Mouse (Mus musculus) liver, adult (tissue): Measurements from ENCODE around the gene Scaf8.

ENCODE experiments used
- GATA4 ChIP-seq: IDR thresholded peaks from 2 replicates; pipeline ENCODE4 v1.6.1; 2014; ENCODE audit warnings: mild to moderate bottlenecking, low read length; ENCODE audit not compliant: insufficient replicate concordance

Gene Scaf8

GRCm38 (mm10) chr17:3209581-3209980 is 94.8 kb downstream of the Scaf8 start:
- no peak for TF ChIP-seq GATA4

- no peak for TF ChIP-seq GATA4
Measured at GRCm38 (mm10) chr17:3210134-3210533, 95.4 kb downstream of the Scaf8 start.

- no peak for TF ChIP-seq GATA4
Measured at GRCm38 (mm10) chr17:3212105-3212504, 97.3 kb downstream of the Scaf8 start.

DNA sequence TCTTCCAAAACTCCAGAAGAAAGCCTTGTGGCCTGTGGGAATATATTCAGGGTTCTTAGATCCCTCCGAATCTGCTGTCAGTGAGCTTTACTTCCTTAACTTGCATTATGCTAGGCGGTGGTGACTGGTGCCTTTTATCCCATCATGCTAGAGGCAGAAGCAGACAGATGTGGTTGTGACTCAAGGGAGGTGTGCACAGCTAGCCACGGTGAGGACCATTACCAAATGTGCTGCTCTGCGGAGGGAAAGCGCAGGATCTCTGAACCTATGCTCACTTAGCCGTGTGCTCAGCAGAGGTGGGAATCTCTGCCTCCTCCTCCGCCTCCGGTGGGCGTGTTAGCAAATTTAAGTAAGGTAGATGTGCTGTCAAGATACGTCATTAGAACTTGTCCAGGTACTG is 98.1 kb downstream of the Scaf8 start:
- no peak for TF ChIP-seq GATA4

DNA sequence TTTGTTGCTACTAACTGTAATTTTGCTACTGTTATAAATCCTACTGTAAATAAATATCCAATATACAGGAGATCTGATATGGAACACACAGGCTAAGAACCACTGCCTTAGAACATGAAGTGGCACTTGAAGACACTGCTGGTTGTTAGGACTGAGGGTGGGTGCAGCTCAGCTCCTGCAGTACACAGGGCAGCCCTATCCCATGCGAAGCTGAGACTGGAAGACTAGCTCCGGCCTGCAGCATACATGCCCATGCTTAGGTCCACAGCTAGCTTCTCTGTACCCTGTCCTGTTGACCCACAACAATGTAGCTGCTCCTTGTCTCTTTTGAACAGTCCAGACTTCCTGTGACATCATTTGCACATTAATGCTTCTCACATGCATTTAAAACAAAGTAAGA is 100.1 kb downstream of the Scaf8 start:
- TF ChIP-seq GATA4: no peak

GRCm38 (mm10) chr17:3217023-3217422 is 102.3 kb downstream of the Scaf8 start:
- no peak for TF ChIP-seq GATA4

DNA sequence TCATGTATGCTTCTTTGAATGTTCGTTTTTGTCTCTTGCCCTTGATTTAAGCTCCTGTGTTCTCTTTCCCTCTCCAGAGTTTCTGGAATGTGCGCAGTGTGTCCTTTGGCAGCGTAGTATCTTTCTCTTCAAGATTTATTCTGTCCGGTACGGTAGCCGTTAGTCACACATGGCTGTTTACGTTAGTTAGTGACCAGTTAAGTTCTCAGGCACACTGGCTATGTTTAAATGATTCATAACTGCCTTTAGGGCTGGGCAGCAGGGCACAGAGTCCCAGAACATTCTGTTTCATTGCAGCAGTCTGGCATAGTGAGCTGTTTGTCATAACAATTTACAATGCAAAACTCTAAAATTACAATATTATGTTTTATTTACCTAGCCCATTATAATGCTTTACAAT is 103.6 kb downstream of the Scaf8 start:
- no peak for TF ChIP-seq GATA4

- no peak for TF ChIP-seq GATA4
Measured at GRCm38 (mm10) chr17:3218916-3219315, 104.1 kb downstream of the Scaf8 start.

DNA sequence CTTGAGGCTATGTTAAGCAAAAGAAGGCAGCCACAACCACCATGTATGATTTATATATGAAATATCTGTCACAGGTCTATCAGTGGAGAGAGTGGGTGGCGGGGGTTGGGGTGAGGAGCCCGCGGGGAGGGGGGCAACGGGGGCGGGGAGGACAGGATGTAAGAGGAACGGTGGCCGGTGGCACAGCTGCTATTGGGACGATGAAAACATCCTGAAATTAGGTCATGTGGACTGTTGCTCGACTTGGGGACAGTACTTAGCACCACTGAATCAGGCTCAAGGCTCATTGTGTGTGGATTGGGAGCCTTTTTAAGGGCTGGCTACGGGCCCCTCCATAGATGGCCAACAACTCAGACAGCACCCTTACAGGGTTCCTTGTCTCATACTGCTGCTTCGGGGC is 105.4 kb downstream of the Scaf8 start:
- TF ChIP-seq GATA4: no peak

GRCm38 (mm10) chr17:3223071-3223470 is 108.3 kb downstream of the Scaf8 start:
- no peak for TF ChIP-seq GATA4

- TF ChIP-seq GATA4: no peak
Measured at GRCm38 (mm10) chr17:3223721-3224120, 108.9 kb downstream of the Scaf8 start.

- TF ChIP-seq GATA4: no peak
Measured at GRCm38 (mm10) chr17:3224383-3225106, 109.8 kb downstream of the Scaf8 start.

- TF ChIP-seq GATA4: no peak
Measured at GRCm38 (mm10) chr17:3230231-3231000, 115.6 kb downstream of the Scaf8 start.

DNA sequence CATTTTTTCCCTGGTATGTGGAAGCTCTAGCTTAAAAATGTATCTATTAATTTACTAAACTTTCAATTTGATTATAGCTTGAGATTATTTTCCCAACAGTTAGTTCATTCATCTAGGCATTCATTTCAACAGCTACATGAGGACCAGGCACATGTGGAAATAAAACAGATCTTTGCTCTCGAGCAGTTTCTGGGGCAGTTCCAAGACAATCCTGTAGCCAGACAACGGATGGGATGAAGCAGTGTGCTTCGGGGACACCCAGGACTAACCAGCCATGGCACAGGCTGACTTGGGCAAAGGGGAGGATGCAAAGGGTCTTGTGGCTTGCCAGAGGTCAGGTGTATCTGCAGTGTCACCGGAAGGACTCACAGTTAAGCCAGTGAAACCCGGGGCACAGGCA is 117.9 kb downstream of the Scaf8 start:
- no peak for TF ChIP-seq GATA4

- TF ChIP-seq GATA4: no peak
Measured at GRCm38 (mm10) chr17:3243672-3244071, 128.9 kb downstream of the Scaf8 start.

DNA sequence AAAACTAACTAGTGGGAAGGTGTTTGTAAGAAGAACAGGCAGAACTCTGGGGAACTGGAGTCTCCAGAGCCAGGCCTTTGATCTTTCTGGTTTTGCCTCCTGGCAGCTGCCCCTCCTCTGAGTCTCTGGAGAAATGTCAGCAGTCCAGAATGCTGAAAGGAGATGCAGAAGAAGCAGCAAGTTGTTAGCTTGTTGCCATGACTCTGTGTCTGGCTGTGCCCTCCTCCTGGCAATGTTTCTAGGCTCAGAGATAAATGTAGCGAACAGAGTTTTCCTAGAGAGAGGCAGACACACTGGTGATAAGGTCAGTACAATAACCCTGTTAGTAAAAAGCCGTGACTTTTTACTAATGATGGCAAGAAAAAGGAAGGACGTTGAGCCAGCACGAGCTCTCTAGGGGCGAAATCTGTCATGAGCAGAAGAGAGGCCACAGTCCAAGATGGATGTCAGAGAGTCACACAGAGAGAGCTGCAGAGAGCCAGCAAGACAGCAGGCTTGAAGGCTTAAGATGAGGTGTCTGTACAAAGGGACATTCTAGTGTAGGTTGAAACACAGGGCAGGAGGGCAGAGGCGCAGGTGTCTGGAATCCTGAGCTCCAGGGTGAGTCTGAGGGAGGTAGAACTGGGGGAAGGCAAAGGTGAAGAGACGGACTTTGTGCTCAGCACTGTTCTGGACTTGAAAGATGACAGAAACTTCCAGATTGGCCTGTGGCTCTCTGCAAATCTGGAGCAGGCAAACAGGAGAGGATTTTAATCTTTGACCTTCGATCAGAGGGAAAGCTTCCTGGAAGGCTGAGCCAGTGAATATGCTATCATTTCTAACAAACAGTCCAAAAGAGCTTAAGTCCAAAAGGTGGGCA is 130.3 kb downstream of the Scaf8 start:
- peak; percentile 66; the same call in 1 of the 2 replicates for TF ChIP-seq GATA4

DNA sequence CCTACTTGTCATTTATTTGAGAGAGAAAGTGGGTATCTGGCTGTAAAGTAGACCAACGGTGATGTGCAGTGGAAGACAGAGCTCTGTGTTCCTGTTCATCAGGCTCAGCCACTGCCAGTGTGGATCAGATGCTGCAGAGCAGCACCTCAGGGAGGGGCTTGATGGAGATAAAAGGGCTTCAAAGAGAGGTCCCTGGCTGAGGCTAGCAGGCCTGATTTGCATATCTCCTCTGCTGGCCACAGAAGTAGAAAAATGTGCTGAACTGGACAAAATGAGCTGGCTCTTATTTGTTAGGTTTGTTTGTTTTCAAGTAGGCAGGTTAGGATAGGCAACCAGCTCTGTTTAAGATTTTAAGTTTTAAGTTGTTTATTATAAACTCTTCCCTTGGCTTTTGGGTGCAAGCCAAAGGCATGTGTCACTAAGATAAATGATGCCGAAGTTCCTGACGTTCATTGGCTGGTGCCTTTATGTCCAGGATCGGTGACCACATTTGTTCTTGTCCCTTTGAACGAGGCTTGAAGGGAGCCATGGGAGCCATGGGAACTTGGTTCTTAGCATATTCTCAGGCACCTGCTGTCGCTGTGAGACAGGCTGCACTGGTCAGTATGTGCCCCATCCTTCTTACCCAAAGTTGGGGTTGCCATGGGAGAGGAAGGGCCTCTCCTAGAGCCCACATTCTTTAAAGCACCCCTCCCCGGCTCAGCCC is 132.0 kb downstream of the Scaf8 start:
- no peak for TF ChIP-seq GATA4
